Mouse (Mus musculus): ENCODE data around the gene Prss27. TPM values are rescaled to one million over a fixed set of nuclear protein-coding genes. Genes with fewer than 3 reads are reported as not detected.
A peak's percentile ranks its signal among the peaks of the same experiment; 100 is the strongest.

The Prss27 gene
- not detected for total RNA-seq (2018; cell fraction: chromatin; rRNA removed)
- not detected for total RNA-seq (2018; cell fraction: cytosol; rRNA removed)
- under 1 TPM in 1 of 26 experiments, not detected in 25; 0.58 TPM for total RNA-seq (2018; cell fraction: nucleus; rRNA removed)
- polyA plus RNA-seq (2018): not detected in 3 replicates

DNA sequence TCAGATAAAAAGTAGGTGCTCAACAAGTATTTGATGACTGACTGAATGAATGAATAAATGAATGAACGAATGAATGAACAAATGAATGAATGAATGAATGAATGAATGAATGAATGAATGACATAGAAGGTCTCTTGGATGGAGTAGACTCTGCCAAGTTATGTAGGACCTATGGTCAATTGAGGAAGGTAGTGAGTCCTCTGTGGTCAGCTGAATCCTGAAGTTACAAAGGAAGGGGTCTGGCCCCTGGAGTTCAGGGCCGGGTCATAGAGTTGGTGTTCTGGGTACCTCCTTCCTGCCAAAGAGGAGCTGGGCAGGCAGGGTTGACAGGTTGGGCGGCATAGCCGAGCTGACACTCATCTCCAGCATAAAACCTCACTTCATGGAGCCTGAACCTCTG, at the start of gene Prss27:
Gene Prss27 (plus strand): TSS at position 301 of the 400 bp plus-strand sequence.
- 69% methylated on average over 4 of the region's 4 CpGs for WGBS (ENCODE audit: missing documents)
- no peak within 1 kb of the TSS for H3K4me3 ChIP-seq (ENCODE audit: inconsistent target)
- H3K79me2 ChIP-seq (ENCODE audit: inconsistent target): no peaks in the 10 kb centered on the region

DNA sequence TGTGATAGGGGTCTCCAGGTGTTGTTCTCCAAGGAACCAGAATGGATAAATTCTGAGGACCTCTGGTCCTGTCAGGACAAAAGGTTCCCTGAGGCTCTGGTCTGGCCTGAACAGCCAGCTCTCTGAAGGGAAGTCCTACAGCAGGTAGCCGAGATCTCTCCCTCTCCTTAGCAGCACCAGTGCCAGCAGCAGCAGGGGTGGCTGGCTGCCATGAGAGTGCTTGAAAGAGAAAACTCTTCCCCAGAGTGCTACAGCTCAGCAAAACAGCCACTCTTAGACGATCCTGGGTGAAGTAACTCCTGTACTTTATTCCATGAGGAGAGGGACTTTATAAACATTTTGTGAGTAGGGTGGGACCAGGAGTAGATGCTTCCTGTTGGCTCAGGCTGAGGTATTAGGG, 48.1 kb upstream of the Prss27 start:
- no peaks in the 10 kb centered on the region for H3K36me3 ChIP-seq (ENCODE audit: inconsistent target)
- H3K79me2 ChIP-seq (ENCODE audit: inconsistent target): no peaks in the 10 kb centered on the region
- 44% methylated on average over 2 of the region's 2 CpGs for WGBS (ENCODE audit: missing documents)
- H3K4me3 ChIP-seq (ENCODE audit: inconsistent target): no peak overlapping the region
- no peak overlapping the region for H3K27ac ChIP-seq

More for the DNA sequence above, at the start of gene Prss27:
- no peaks in the 10 kb centered on the region for H3K36me3 ChIP-seq (ENCODE audit: inconsistent target)
- H3K27ac ChIP-seq: no peak within 1 kb of the TSS

DNA sequence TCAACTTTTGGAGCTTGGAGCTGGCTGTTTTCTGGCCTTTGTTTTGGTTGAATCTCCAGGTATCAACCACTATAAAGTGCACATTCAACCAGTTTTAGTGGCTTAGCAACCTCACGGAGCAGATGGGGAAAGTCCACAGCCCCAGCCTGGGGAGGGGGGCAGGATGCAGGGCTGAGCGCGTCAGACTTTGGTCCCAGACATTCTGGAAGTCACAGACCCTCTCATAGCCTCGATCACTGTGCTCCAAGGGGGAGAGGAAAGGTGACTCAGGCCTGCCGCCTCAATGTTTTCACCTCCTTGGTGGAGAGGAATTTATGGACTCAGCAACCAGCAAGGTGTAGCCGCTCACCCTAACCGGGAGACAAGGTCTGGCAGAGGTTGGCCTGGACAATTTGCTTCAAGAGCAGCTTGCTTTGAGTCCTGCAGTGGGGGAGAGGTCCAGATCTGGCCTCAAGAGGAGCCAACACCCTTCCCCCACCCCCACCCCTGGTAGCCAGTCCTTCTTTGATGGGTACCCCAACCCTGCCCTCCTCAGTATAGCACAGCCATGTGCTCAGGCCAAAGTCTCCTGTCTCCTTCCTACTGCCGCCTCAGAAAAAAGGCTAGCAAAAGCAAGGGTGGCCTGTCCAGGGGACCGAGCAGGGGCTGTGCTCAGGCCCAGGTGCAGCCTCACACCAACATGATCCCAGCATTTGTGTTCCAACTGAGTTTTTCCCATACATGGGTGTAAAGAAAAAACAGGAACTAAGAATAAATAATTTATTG, 45.0 kb upstream of the Prss27 start:
- Histone ChIP-seq H3K27ac (no peak overlapping the region), H3K4me3 (ENCODE audit: inconsistent target) (no peak overlapping the region), H3K36me3 (ENCODE audit: inconsistent target) (no peaks in the 10 kb centered on the region), H3K79me2 (ENCODE audit: inconsistent target) (no peaks in the 10 kb centered on the region)
- 91% methylated on average over 9 of the region's 9 CpGs for WGBS (ENCODE audit: missing documents)

DNA sequence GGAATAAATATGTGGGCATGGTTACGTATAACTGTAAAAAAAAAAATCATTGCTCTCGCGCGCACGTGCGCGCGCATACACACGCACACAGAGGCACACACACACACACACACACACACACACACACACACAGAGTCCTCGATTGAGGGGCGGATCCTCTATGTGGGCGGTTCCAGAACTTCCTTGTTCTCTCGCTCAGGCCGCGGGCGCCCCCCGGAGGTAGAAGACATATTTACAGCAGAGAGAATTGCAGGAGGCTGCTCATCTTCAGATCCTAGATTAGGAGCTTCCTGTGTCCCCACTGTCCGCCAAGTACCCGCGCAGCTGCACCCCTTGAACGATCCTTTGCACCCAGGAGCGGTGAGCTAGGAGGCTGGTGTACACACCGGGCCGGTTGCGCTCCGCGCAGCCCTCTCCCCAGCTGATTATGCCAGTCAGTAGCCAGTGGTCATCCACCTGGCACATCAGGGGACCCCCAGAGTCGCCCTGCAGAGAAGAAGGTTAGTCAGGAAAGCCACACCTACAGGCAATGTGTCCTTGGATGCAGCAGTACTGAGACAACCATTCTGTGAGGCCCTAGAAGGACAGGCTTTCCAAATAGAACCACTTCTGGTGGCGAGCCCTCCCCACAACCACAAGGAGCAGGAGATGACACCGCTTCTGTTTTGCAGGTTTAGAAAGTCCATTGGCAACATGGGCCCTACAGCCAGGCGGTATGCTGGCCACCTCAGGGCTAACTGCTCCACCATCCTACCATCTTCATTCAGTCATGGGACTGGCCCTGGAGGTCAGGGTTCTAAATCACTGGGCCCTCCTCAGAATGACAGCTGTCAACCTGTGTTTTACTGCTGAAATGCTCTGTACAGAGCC, 44.1 kb upstream of the Prss27 start:
- Histone ChIP-seq H3K4me3 (ENCODE audit: inconsistent target) (no peak overlapping the region), H3K36me3 (ENCODE audit: inconsistent target) (no peaks in the 10 kb centered on the region), H3K79me2 (ENCODE audit: inconsistent target) (no peaks in the 10 kb centered on the region), H3K27ac (no peak overlapping the region)
- WGBS (ENCODE audit: missing documents): 18% methylated on average over 21 of the region's 31 CpGs

DNA sequence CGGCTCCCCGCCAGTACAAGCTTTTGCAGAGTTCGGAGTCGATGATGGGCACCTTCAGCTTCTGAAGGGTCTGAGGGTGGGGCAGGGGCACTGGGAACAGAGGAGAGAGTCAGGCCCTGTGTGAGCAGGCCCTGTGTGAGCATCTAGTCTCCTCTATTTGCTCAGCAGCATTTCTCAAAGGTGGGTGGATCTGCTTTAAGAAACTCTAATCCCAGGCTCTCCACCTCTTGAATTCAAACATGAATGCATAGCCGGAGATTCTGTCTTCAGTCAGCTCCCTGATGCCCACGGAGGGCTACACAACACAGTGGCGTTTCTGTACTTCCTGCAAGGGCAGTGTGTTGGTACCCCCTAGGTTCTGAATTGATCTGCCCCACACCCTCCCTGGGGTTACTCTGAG, 43.3 kb upstream of the Prss27 start:
- Histone ChIP-seq H3K36me3 (ENCODE audit: inconsistent target) (no peaks in the 10 kb centered on the region), H3K79me2 (ENCODE audit: inconsistent target) (no peaks in the 10 kb centered on the region), H3K27ac (no peak overlapping the region), H3K4me3 (ENCODE audit: inconsistent target) (no peak overlapping the region)
- 95% methylated on average over 7 of the region's 7 CpGs for WGBS (ENCODE audit: missing documents)

DNA sequence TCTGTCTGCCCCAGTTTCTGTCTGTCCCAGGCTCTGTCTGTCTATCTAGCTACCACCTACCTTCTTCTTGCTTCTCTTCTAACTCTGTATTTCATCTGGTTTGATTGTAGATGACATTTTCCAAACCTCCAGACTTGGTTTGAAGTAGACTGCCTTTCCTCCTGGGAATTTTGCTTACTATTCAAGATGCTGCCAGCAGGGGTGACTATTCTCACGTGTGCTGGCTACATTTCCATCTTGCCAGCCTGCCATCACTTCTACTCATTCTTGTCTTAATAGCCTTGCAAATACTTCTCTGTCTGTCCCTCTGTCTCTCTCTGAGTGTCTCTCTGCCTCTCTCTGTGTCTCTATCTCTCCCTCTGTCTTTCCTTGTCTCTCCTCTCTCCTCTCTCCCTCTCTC, 42.5 kb upstream of the Prss27 start:
- WGBS (ENCODE audit: missing documents): 86% methylated on average over 1 of the region's 1 CpGs
- Histone ChIP-seq H3K4me3 (ENCODE audit: inconsistent target) (no peak overlapping the region), H3K27ac (no peak overlapping the region), H3K79me2 (ENCODE audit: inconsistent target) (no peaks in the 10 kb centered on the region), H3K36me3 (ENCODE audit: inconsistent target) (no peaks in the 10 kb centered on the region)

DNA sequence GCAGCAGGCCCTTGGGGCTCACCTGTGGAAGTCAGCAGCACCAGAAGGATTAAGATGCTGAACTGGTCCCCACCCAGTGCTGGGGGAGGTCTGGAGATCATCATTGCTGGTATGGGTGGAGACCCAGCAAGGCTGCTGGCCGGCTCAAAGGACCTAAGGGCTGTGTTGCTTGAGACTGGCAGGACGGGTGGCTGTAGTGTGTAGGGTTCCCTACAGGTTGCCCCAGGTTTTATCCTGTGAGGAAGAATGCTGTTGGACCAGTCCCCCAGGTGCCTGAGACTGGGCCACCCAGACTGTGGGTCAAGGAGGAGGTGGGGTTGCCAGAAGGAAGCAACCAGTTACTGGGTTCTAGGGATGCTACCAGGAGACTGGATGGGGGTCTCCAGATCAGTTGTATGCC, 40.0 kb upstream of the Prss27 start, which contains the start of gene Prss22:
Gene Prss22 (minus strand): TSS at position 200 of the 400 bp plus-strand sequence.
- Histone ChIP-seq H3K36me3 (ENCODE audit: inconsistent target) (no peaks in the 10 kb centered on the region), H3K4me3 (ENCODE audit: inconsistent target) (no peak within 1 kb of the TSS), H3K27ac (no peak within 1 kb of the TSS), H3K79me2 (ENCODE audit: inconsistent target) (no peaks in the 10 kb centered on the region)
- WGBS (ENCODE audit: missing documents): 93% methylated on average over 2 of the region's 2 CpGs

DNA sequence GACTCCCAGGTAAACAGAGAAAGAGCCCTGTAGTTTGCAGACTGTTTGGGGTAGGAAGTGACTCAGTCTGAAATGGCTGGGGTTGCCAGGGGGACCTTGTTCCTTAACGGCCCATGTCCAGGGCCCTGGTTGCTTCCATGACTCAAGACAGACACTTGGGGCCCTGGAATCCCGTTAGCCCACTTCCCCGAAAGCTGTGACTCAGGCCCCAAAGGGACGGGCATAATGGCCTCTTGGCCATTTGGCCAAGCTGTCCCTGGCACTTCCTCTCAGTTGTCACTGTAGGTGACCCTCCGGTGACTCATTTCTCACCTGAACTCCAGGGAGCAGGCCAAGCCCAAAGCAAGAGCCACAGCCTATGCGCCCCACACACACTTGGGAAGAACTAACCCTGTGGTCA, 39.6 kb upstream of the Prss27 start:
- Histone ChIP-seq H3K27ac (no peak overlapping the region), H3K4me3 (ENCODE audit: inconsistent target) (no peak overlapping the region), H3K79me2 (ENCODE audit: inconsistent target) (no peaks in the 10 kb centered on the region), H3K36me3 (ENCODE audit: inconsistent target) (no peaks in the 10 kb centered on the region)
- WGBS (ENCODE audit: missing documents): 45% methylated on average over 6 of the region's 6 CpGs

DNA sequence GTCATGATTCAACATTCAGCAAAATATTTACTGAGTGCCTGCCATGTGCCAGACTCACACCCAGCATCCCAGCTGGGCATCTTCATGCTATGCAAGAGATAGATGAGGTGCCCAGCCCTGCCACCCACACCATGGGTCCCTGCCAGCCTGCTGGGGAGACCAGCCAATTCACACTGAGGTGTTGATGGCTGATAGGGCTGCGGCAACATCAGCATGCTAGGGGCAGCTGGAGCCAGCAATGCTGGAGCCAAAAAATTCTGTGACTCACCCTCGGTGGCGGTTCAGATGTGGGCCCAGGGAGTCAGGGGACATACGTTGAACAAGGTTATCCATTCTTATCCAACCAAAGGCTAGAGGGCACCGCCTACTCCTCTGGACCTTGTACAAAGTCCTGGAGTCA, 37.5 kb upstream of the Prss27 start:
- Histone ChIP-seq H3K27ac (no peak overlapping the region), H3K79me2 (ENCODE audit: inconsistent target) (no peaks in the 10 kb centered on the region), H3K36me3 (ENCODE audit: inconsistent target) (no peaks in the 10 kb centered on the region), H3K4me3 (ENCODE audit: inconsistent target) (no peak overlapping the region)
- 80% methylated on average over 5 of the region's 5 CpGs for WGBS (ENCODE audit: missing documents)

DNA sequence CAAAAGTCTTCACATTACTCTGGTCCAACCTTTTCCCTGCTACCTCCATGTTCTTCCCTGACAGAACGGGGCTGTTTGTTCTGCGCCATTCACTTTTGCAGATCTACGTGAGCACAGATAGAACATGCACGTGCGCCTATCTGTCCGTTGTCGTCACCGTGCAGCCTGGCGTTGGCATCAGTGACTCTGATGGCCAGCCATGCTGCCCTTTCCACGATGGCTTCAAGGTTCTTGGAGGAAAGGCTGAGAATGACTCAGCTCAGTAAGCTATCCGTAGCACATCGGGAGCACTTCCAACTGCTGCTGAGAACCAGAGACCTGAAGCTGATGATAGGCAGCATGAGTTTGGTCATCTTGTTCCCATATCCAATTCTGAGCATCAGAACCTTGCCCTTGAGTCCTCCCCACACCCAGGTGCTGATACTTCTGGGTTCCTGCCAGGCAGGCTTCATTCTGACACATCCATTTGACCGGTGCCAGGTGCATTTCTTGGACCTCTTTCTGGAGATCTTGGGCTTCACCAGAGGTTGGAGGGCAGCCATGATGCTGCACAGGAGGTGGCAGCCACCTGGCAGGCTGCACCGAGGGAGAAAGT, 33.8 kb upstream of the Prss27 start:
- H3K79me2 ChIP-seq (ENCODE audit: inconsistent target): no peaks in the 10 kb centered on the region
- no peaks in the 10 kb centered on the region for H3K36me3 ChIP-seq (ENCODE audit: inconsistent target)
- 92% methylated on average over 14 of the region's 14 CpGs for WGBS (ENCODE audit: missing documents)
- no peak overlapping the region for H3K27ac ChIP-seq
- H3K4me3 ChIP-seq (ENCODE audit: inconsistent target): no peak overlapping the region

DNA sequence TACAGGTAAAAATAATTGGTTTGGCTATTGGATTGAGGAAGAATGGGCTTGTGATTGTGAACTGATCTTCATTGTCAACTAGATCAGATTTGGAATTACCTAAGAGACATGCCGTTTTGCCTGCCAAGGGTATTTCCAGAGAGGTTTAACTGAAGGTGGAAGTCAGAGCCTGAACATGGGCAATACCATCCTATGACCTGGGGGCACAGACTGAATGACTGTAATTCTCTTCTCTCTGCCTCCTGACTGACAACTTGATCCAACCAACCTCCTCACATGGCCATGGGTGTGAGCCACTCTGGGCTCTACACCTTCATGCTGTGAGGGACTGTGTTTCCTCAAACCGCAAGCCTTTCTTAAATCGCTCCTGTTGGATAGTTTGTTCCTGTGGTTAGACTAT, 32.9 kb upstream of the Prss27 start:
- no peak overlapping the region; the same call in 1 of the 2 replicates for H3K27ac ChIP-seq
- no peaks in the 10 kb centered on the region for H3K79me2 ChIP-seq (ENCODE audit: inconsistent target)
- WGBS (ENCODE audit: missing documents): 93% methylated on average over 3 of the region's 3 CpGs
- H3K36me3 ChIP-seq (ENCODE audit: inconsistent target): no peaks in the 10 kb centered on the region
- H3K4me3 ChIP-seq (ENCODE audit: inconsistent target): no peak overlapping the region

DNA sequence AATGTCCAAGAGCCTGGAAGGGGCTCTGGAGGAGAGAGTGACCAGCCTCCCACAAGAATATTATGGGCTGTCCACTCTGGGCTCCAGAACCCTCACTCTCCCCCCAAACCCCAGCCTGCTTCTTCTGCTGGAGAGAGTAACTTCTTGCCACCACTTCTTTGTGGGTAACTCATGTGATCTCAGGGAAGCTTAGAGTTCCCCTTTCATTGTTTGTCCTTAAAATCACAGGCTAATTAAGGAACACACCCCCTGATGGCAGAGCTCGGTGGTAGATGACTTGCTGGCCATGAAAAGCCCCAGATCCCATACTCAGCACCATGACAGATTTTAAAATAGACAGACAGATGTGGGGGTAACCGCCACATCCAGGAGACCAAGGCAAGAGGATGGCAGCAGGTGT, 31.0 kb upstream of the Prss27 start:
- H3K36me3 ChIP-seq (ENCODE audit: inconsistent target): no peaks in the 10 kb centered on the region
- no peaks in the 10 kb centered on the region for H3K79me2 ChIP-seq (ENCODE audit: inconsistent target)
- H3K27ac ChIP-seq: peak overlapping the region; percentile 97
- no peak overlapping the region for H3K4me3 ChIP-seq (ENCODE audit: inconsistent target)
- WGBS (ENCODE audit: missing documents): 7% methylated on average over 2 of the region's 2 CpGs

DNA sequence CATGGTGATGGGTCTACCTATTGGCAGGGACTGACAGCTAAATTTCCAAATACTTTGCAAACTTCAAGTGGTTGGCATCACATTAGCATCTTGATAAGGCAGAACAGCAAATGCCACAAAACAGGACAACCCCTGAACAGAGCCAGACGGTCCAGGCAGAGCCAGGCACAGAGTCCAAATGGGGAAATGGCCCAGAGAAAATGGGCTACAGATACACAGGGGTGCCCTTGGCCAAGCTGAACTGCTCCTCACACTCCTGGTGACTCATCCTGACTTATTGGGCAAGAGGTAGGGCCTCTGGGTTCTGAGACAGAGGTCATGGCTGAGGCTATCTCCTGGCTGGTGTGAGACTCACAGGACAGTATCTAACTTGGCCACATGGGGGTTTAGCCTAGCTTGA, 30.6 kb upstream of the Prss27 start:
- H3K27ac ChIP-seq: peak overlapping the region; percentile 97
- H3K36me3 ChIP-seq (ENCODE audit: inconsistent target): no peaks in the 10 kb centered on the region
- H3K79me2 ChIP-seq (ENCODE audit: inconsistent target): no peaks in the 10 kb centered on the region
- no peak overlapping the region for H3K4me3 ChIP-seq (ENCODE audit: inconsistent target)
- WGBS (ENCODE audit: missing documents): 0% methylated on average over 1 of the region's 1 CpGs

DNA sequence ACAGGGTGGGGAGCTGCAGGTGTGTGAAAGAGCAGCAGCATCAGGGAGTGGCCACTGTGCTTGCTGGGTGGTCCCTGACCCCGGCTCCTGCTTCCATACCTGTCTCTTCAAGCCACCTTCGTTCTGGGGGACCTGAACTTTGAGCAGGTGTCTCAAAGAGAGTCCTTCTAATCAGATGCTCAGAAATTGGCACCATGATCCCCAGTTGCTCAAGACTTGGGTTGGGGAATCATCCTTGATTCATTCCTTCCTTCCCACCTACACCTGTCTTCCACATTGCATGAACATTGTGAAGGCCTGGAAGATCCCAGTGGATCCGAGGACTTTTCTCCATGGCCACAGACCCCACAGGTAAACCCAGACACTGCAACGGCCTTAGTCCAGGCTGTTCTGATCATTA, 29.8 kb upstream of the Prss27 start:
- 97% methylated on average over 3 of the region's 4 CpGs for WGBS (ENCODE audit: missing documents)
- H3K79me2 ChIP-seq (ENCODE audit: inconsistent target): no peaks in the 10 kb centered on the region
- peak overlapping the region; percentile 97 for H3K27ac ChIP-seq
- H3K36me3 ChIP-seq (ENCODE audit: inconsistent target): no peaks in the 10 kb centered on the region
- no peak overlapping the region for H3K4me3 ChIP-seq (ENCODE audit: inconsistent target)
